Mouse (Mus musculus): ENCODE data around the gene Dst. TPM values are rescaled to one million over a fixed set of nuclear protein-coding genes. Genes with fewer than 3 reads are reported as not detected.

Dst gene
- polyA plus RNA-seq, 1 experiment from 2014 or later = 17.3 TPM

DNA sequence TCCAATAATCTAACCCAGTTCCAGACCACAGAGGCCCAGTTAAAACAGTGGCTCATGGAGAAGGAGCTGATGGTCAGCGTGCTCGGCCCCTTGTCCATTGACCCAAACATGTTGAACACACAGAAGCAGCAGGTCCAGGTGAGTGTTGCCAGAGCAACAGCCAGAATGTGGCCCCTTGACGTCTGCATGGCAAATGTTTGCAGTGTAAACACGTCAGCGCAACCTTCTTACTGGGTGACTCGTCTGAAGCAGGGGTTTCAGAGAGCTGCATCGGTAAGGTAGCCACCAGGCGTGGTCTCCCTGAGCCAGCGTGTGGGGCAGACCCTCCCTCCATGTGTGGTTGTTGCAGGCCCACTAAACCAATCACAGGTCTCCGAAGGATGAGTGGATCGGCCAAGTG is 315.8 kb downstream of the Dst start:
- Histone ChIP-seq H3K36me3 (replicated peaks) (peaks cover 59% of the 10 kb centered on the region), H3K9me3 (no peaks in the 10 kb centered on the region), H3K4me3 (no peak overlapping the region), H3K27ac (replicated peaks) (no peak overlapping the region), H3K4me1 (no peaks in the 10 kb centered on the region), H3K27me3 (replicated peaks; ENCODE audit: low read depth, poor library complexity, severe bottlenecking) (no peaks in the 10 kb centered on the region)
- no peak for DNase-seq (ENCODE audit: low spot score)
- 93% methylated on average over 11 of the region's 11 CpGs for WGBS

GRCm38 (mm10) chr1:34227676-34228075 is 319.7 kb downstream of the Dst start:
- Histone ChIP-seq H3K36me3 (replicated peaks) (peaks cover 54% of the 10 kb centered on the region), H3K9me3 (no peaks in the 10 kb centered on the region)
- 91% methylated on average over 8 of the region's 8 CpGs for WGBS

GRCm38 (mm10) chr1:34231041-34231440 is 323.0 kb downstream of the Dst start:
- 93% methylated on average over 2 of the region's 2 CpGs for WGBS

More at GRCm38 (mm10) chr1:34227676-34228075, 319.7 kb downstream of the Dst start:
- DNase-seq (ENCODE audit: low spot score) = no peak
- no peaks in the 10 kb centered on the region for H3K4me1 ChIP-seq
- no peak overlapping the region for H3K4me3 ChIP-seq
- H3K27ac ChIP-seq (replicated peaks) = no peak overlapping the region
- H3K27me3 ChIP-seq (replicated peaks; ENCODE audit: low read depth, poor library complexity, severe bottlenecking) = no peaks in the 10 kb centered on the region

GRCm38 (mm10) chr1:34236254-34236723 is 328.3 kb downstream of the Dst start:
- whole genome bisulfite sequencing = under 1% methylated on average over 28 of the region's 28 CpGs
- Histone ChIP-seq H3K27me3 (replicated peaks; ENCODE audit: low read depth, poor library complexity, severe bottlenecking) (0 out of 2 replicates have a peak, but pooled peaks cover 14% of the 10 kb centered on the region), H3K27ac (replicated peaks) (peak overlapping the region; percentile 66), H3K4me1 (peaks cover 33% of the 10 kb centered on the region), H3K9me3 (no peaks in the 10 kb centered on the region), H3K4me3 (peak overlapping the region; percentile 62), H3K36me3 (replicated peaks) (no peaks in the 10 kb centered on the region; the same call in 1 of the 2 replicates)
- DNase-seq (ENCODE audit: low spot score) = peak; percentile 87

More at GRCm38 (mm10) chr1:34231041-34231440, 323.0 kb downstream of the Dst start:
- H3K27me3 ChIP-seq (replicated peaks; ENCODE audit: low read depth, poor library complexity, severe bottlenecking) = no peaks in the 10 kb centered on the region
- no peaks in the 10 kb centered on the region for H3K9me3 ChIP-seq
- no peak for DNase-seq (ENCODE audit: low spot score)
- peaks cover 33% of the 10 kb centered on the region for H3K36me3 ChIP-seq (replicated peaks)
- H3K4me1 ChIP-seq = peaks cover 3% of the 10 kb centered on the region
- no peak overlapping the region for H3K4me3 ChIP-seq
- no peak overlapping the region for H3K27ac ChIP-seq (replicated peaks)

- no peaks in the 10 kb centered on the region for H3K36me3 ChIP-seq (replicated peaks)
- H3K4me1 ChIP-seq = peaks cover 33% of the 10 kb centered on the region
- H3K4me3 ChIP-seq = peak overlapping the region; percentile 62
- peak; percentile 25 for DNase-seq (ENCODE audit: low spot score)
- WGBS = 33% methylated on average over 14 of the region's 14 CpGs
- 0 out of 2 replicates have a peak, but pooled peaks cover 14% of the 10 kb centered on the region for H3K27me3 ChIP-seq (replicated peaks; ENCODE audit: low read depth, poor library complexity, severe bottlenecking)
- no peak overlapping the region for H3K27ac ChIP-seq (replicated peaks)
- H3K9me3 ChIP-seq = no peaks in the 10 kb centered on the region
These were observed 329.2 kb downstream of the Dst start for GRCm38 (mm10) chr1:34237211-34237610.

- DNase-seq (ENCODE audit: low spot score) = no peak
- Histone ChIP-seq H3K4me3 (peak overlapping the region; percentile 62; the same call in 1 of the 2 replicates), H3K4me1 (peaks cover 33% of the 10 kb centered on the region)
These were observed 329.7 kb downstream of the Dst start for GRCm38 (mm10) chr1:34237689-34238091.

GRCm38 (mm10) chr1:34238231-34238630 is 330.2 kb downstream of the Dst start:
- peaks cover 9% of the 10 kb centered on the region for H3K36me3 ChIP-seq (replicated peaks)
- no peak overlapping the region for H3K27ac ChIP-seq (replicated peaks)
- H3K27me3 ChIP-seq (replicated peaks; ENCODE audit: low read depth, poor library complexity, severe bottlenecking) = 0 out of 2 replicates have a peak, but pooled peaks cover 14% of the 10 kb centered on the region
- no peak for DNase-seq (ENCODE audit: low spot score)
- H3K9me3 ChIP-seq = no peaks in the 10 kb centered on the region
- no peak overlapping the region for H3K4me3 ChIP-seq
- WGBS = 75% methylated on average over 6 of the region's 6 CpGs
- peaks cover 33% of the 10 kb centered on the region for H3K4me1 ChIP-seq

More at GRCm38 (mm10) chr1:34237689-34238091, 329.7 kb downstream of the Dst start:
- 0 out of 2 replicates have a peak, but pooled peaks cover 14% of the 10 kb centered on the region for H3K27me3 ChIP-seq (replicated peaks; ENCODE audit: low read depth, poor library complexity, severe bottlenecking)
- no peaks in the 10 kb centered on the region for H3K9me3 ChIP-seq
- WGBS = 68% methylated on average over 12 of the region's 12 CpGs
- peaks cover 3% of the 10 kb centered on the region for H3K36me3 ChIP-seq (replicated peaks)
- no peak overlapping the region for H3K27ac ChIP-seq (replicated peaks)

- 86% methylated on average over 10 of the region's 10 CpGs for WGBS
- Histone ChIP-seq H3K36me3 (replicated peaks) (peaks cover 48% of the 10 kb centered on the region), H3K27me3 (replicated peaks; ENCODE audit: low read depth, poor library complexity, severe bottlenecking) (no peaks in the 10 kb centered on the region), H3K4me1 (no peaks in the 10 kb centered on the region), H3K9me3 (no peaks in the 10 kb centered on the region), H3K4me3 (no peak overlapping the region), H3K27ac (replicated peaks) (no peak overlapping the region)
- no peak for DNase-seq (ENCODE audit: low spot score)
These were observed 336.7 kb downstream of the Dst start for GRCm38 (mm10) chr1:34244678-34245077.

DNA sequence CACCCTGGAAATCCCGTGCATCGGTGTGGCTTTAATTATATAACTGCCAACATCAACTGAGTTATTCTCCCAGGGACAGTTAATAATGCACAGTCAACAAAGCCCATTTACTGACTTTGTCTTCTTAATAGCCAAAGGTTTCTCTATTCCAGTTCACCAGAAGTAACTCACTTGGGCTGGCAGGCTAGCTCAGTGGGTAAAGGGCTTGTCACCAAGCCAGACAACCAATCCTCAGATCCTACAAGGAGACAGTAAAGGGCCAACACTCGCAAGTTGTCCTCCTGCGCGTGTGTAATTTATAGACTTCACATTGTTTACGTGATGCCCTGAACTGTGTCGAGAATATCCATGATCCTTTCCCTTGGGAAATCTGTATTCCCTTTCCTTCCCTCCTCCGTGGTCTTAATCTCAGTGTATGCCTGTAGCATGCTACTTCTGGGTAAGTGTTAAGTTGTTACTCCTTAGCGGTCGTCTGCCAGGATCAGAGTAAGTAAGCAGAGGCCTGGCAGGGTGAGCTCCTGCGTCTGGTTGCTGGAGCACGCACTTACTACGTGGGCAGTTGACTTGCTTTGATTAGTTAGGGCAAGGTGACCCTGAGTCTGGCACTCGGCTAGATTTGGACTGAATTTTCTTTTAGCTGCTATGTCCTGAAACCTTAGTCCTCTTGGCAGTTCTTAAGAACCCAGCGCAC is 338.1 kb downstream of the Dst start:
- 89% methylated on average over 15 of the region's 15 CpGs for WGBS
- no peak for DNase-seq (ENCODE audit: low spot score)
- Histone ChIP-seq H3K9me3 (no peaks in the 10 kb centered on the region), H3K36me3 (replicated peaks) (peaks cover 58% of the 10 kb centered on the region), H3K27ac (replicated peaks) (no peak overlapping the region), H3K4me3 (no peak overlapping the region), H3K27me3 (replicated peaks; ENCODE audit: low read depth, poor library complexity, severe bottlenecking) (no peaks in the 10 kb centered on the region), H3K4me1 (no peaks in the 10 kb centered on the region)

DNA sequence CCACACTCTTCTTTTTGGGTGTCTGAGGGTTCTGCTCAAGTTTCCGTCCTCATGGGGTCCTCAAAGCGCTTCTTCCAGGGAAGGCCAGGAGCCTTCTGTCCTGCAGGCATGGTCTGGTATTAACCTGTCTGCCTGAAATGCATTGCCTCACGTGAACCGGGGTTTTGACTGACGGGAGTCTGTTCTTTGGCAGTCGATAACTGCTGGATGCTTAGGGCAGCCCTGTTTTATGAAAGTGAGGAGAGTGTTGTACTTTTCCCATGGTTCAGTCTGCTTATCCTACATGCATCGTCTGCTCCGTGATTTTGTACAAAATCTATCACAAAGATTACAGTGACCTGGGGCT is 338.6 kb downstream of the Dst start:
- no peaks in the 10 kb centered on the region for H3K9me3 ChIP-seq
- no peaks in the 10 kb centered on the region for H3K27me3 ChIP-seq (replicated peaks; ENCODE audit: low read depth, poor library complexity, severe bottlenecking)
- H3K27ac ChIP-seq (replicated peaks) = no peak overlapping the region
- H3K36me3 ChIP-seq (replicated peaks) = peaks cover 61% of the 10 kb centered on the region
- H3K4me3 ChIP-seq = no peak overlapping the region
- no peaks in the 10 kb centered on the region for H3K4me1 ChIP-seq
- DNase-seq (ENCODE audit: low spot score) = no peak
- 91% methylated on average over 8 of the region's 8 CpGs for WGBS

- peaks cover 66% of the 10 kb centered on the region for H3K36me3 ChIP-seq (replicated peaks)
- no peak overlapping the region for H3K27ac ChIP-seq (replicated peaks)
- WGBS = 94% methylated on average over 13 of the region's 13 CpGs
- DNase-seq (ENCODE audit: low spot score) = no peak
- no peaks in the 10 kb centered on the region for H3K4me1 ChIP-seq
- H3K4me3 ChIP-seq = no peak overlapping the region
- no peaks in the 10 kb centered on the region for H3K27me3 ChIP-seq (replicated peaks; ENCODE audit: low read depth, poor library complexity, severe bottlenecking)
- H3K9me3 ChIP-seq = no peaks in the 10 kb centered on the region
These were observed 343.1 kb downstream of the Dst start for GRCm38 (mm10) chr1:34251137-34251536.

DNA sequence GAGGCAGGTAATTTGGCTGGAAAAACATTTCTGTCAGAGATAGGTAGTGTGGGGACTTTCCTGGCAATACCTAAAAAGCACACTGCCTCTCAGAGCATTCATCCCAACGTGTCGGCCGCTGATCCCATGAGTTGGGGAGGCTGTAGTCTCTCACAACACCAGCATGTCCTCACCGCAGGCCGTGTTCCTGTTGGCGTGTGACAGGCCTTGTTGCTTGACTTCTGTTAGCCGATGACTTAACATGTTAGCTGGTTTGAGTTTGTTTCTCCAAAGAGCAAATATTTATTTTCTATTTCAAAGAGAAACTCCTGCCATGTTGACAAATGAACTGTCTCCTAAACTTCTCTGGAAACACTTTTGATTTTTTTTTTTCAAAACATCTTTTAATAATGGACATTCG is 344.2 kb downstream of the Dst start:
- Histone ChIP-seq H3K4me1 (no peaks in the 10 kb centered on the region), H3K36me3 (replicated peaks) (peaks cover 66% of the 10 kb centered on the region), H3K27ac (replicated peaks) (no peak overlapping the region), H3K4me3 (no peak overlapping the region), H3K9me3 (no peaks in the 10 kb centered on the region), H3K27me3 (replicated peaks; ENCODE audit: low read depth, poor library complexity, severe bottlenecking) (no peaks in the 10 kb centered on the region)
- WGBS = 93% methylated on average over 8 of the region's 8 CpGs
- DNase-seq (ENCODE audit: low spot score) = no peak

- no peak for DNase-seq (ENCODE audit: low spot score)
- Histone ChIP-seq H3K27me3 (replicated peaks; ENCODE audit: low read depth, poor library complexity, severe bottlenecking) (no peaks in the 10 kb centered on the region), H3K4me3 (no peak overlapping the region), H3K9me3 (no peaks in the 10 kb centered on the region), H3K4me1 (no peaks in the 10 kb centered on the region), H3K27ac (replicated peaks) (no peak overlapping the region), H3K36me3 (replicated peaks) (peaks cover 68% of the 10 kb centered on the region)
- WGBS = 86% methylated on average over 7 of the region's 7 CpGs
These were observed 345.9 kb downstream of the Dst start for GRCm38 (mm10) chr1:34253876-34254275.

Data from embryonic facial prominence, embryonic 10.5 days (tissue).